Mouse (Mus musculus): ENCODE measurements around the gene Gm28539.

Gene Gm28539

GRCm38 (mm10) chr16:18836468-18837208, at the start of gene Gm28539, which contains the start of gene 2510002D24Rik:
TSS of gene Gm28539 (plus strand) at chr16:18836584.
TSS of gene 2510002D24Rik (plus strand) at chr16:18836578.
- DNase-seq (ENCODE audit: extremely low spot score, low read depth, low spot score), result peak; percentile 89

- no peak for DNase-seq (ENCODE audit: extremely low spot score, low read depth, low spot score)
Observed at GRCm38 (mm10) chr16:18786652-18787051, 49.7 kb upstream of the Gm28539 start.

- DNase-seq (ENCODE audit: extremely low spot score, low read depth, low spot score), result no peak
Observed at GRCm38 (mm10) chr16:18788627-18789406, 47.6 kb upstream of the Gm28539 start.

GRCm38 (mm10) chr16:18795223-18795899, 41.0 kb upstream of the Gm28539 start:
- DNase-seq (ENCODE audit: extremely low spot score, low read depth, low spot score), result no peak

GRCm38 (mm10) chr16:18796645-18797044, 39.7 kb upstream of the Gm28539 start:
- DNase-seq (ENCODE audit: extremely low spot score, low read depth, low spot score), result no peak

- no peak for DNase-seq (ENCODE audit: extremely low spot score, low read depth, low spot score)
Observed at GRCm38 (mm10) chr16:18798151-18798550, 38.2 kb upstream of the Gm28539 start.

GRCm38 (mm10) chr16:18798841-18799240, 37.5 kb upstream of the Gm28539 start:
- DNase-seq (ENCODE audit: extremely low spot score, low read depth, low spot score), result no peak

- DNase-seq (ENCODE audit: extremely low spot score, low read depth, low spot score), result no peak
Observed at GRCm38 (mm10) chr16:18805746-18806145, 30.6 kb upstream of the Gm28539 start.

- DNase-seq (ENCODE audit: extremely low spot score, low read depth, low spot score), result no peak
Observed at GRCm38 (mm10) chr16:18809001-18809400, 27.4 kb upstream of the Gm28539 start.

GRCm38 (mm10) chr16:18811032-18811431, 25.4 kb upstream of the Gm28539 start:
- no peak for DNase-seq (ENCODE audit: extremely low spot score, low read depth, low spot score)

- peak; percentile 99 for DNase-seq (ENCODE audit: extremely low spot score, low read depth, low spot score)
Observed at GRCm38 (mm10) chr16:18811468-18812384, 24.7 kb upstream of the Gm28539 start, which contains the start of the genes Ufd1 and Cdc45. TSS of gene Ufd1 (plus strand) at chr16:18811779. TSS of gene Cdc45 (minus strand) at chr16:18811987.

GRCm38 (mm10) chr16:18812385-18812910, 23.9 kb upstream of the Gm28539 start:
- no peak for DNase-seq (ENCODE audit: extremely low spot score, low read depth, low spot score)

- no peak for DNase-seq (ENCODE audit: extremely low spot score, low read depth, low spot score)
Observed at GRCm38 (mm10) chr16:18822356-18822755, 14.0 kb upstream of the Gm28539 start.

- DNase-seq (ENCODE audit: extremely low spot score, low read depth, low spot score), result no peak
Observed at GRCm38 (mm10) chr16:18822925-18823324, 13.5 kb upstream of the Gm28539 start.

- no peak for DNase-seq (ENCODE audit: extremely low spot score, low read depth, low spot score)
Observed at GRCm38 (mm10) chr16:18828630-18829029, 7.8 kb upstream of the Gm28539 start.

- no peak for DNase-seq (ENCODE audit: extremely low spot score, low read depth, low spot score)
Observed at GRCm38 (mm10) chr16:18829102-18829501, 7.3 kb upstream of the Gm28539 start.

- no peak for DNase-seq (ENCODE audit: extremely low spot score, low read depth, low spot score)
Observed at GRCm38 (mm10) chr16:18833486-18833885, 2.9 kb upstream of the Gm28539 start.

GRCm38 (mm10) chr16:18836073-18836467, 314 bp upstream of the Gm28539 start:
- no peak for DNase-seq (ENCODE audit: extremely low spot score, low read depth, low spot score)

GRCm38 (mm10) chr16:18838346-18838745, 2.0 kb downstream of the Gm28539 start:
- no peak for DNase-seq (ENCODE audit: extremely low spot score, low read depth, low spot score)

GRCm38 (mm10) chr16:18846301-18846820, 10.0 kb downstream of the Gm28539 start:
- no peak for DNase-seq (ENCODE audit: extremely low spot score, low read depth, low spot score)
